Mouse (Mus musculus) forebrain, embryonic 10.5 days (tissue): ENCODE results near the gene Rnf39. TPM values are rescaled to one million over a fixed set of nuclear protein-coding genes. Genes with fewer than 3 reads are reported as not detected.

Experiments used
- DNase-seq: peaks from one replicate; pipeline ENCODE4 v3.0.0-alpha.2; 2017; ENCODE audit warnings: low spot score; ENCODE audit errors: extremely low spot score
- H3K27ac ChIP-seq: fragments of 300-500 bp; sonication (generic); 2 replicates; pipeline ENCODE4 v1.5.1; 2016; ENCODE audit warnings: mild to moderate bottlenecking
- H3K27me3 ChIP-seq: fragments of 300-500 bp; sonication (generic); 2 replicates; pipeline ENCODE4 v1.6.1; 2016; ENCODE audit warnings: mild to moderate bottlenecking; ENCODE audit not compliant: poor library complexity, severe bottlenecking
- H3K36me3 ChIP-seq: fragments of 300-500 bp; sonication (generic); replicated peaks from 2 replicates; pipeline ENCODE4 v1.6.1; 2016; ENCODE audit warnings: mild to moderate bottlenecking, moderate library complexity
- H3K4me1 ChIP-seq: fragments of 300-500 bp; sonication (generic); 2 replicates; pipeline ENCODE4 v1.6.1; 2016
- H3K4me3 ChIP-seq: fragments of 300-500 bp; sonication (generic); 2 replicates; pipeline ENCODE4 v1.5.1; 2016; ENCODE audit warnings: mild to moderate bottlenecking, moderate library complexity
- H3K9me3 ChIP-seq: fragments of 300-500 bp; sonication (generic); 2 replicates; pipeline ENCODE4 v1.6.1; 2016; ENCODE audit warnings: mild to moderate bottlenecking, moderate library complexity
- whole genome bisulfite sequencing: fragments of 180-500 bp; shearing (Covaris S2); methylation state at CpG from one replicate; pipeline ENCODE4 v1.1.7; 2016; 5-methylcytosine and 5-hydroxymethylcytosine counted together
- polyA plus RNA-seq: library from polyadenylated mRNA; unstranded; fragments of >200 nt; fragmentation: Nextera tagmentation; extraction: Ambion mirVana; gene quantifications from 2 replicates; pipeline ENCODE4 v1.2.1, GENCODE M21; 2016

Gene Rnf39
- polyA plus RNA-seq, 1 experiment from 2014 or later = 0.31 TPM

GRCm38 (mm10) chr17:36994528-36994927, 51.8 kb downstream of the Rnf39 start:
- DNase-seq = no peak
- H3K4me3 ChIP-seq = no peak overlapping the region
- H3K27me3 ChIP-seq = peaks cover 7% of the 10 kb centered on the region
- WGBS = 84% methylated on average over 2 of the region's 2 CpGs
- no peak overlapping the region for H3K27ac ChIP-seq
- H3K9me3 ChIP-seq = no peaks in the 10 kb centered on the region
- no peaks in the 10 kb centered on the region for H3K36me3 ChIP-seq
- no peaks in the 10 kb centered on the region for H3K4me1 ChIP-seq

DNA sequence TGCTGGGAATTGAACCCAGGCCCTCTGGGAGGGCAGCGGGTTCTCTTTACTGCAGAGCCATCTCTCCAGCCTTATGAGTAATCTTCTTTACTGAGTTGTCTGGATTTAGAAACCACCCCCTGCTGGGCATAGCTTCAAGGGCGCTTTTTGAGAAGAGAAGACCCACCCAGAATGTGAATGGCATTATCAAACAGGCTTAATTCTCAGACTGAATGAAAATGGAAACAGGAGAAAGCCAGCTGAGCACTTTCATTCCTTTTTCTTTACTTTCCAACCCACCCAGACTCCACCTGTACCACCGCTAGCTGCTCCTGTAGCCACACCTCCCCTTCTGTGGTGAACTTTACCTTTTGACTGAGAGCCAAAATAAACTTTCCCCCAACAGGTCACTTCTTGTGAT, 52.7 kb downstream of the Rnf39 start:
- Histone ChIP-seq H3K4me3 (no peak overlapping the region), H3K9me3 (no peaks in the 10 kb centered on the region), H3K27me3 (no peaks in the 10 kb centered on the region; the same call in 1 of the 2 replicates), H3K27ac (no peak overlapping the region), H3K4me1 (no peaks in the 10 kb centered on the region), H3K36me3 (no peaks in the 10 kb centered on the region)
- DNase-seq = no peak
- 47% methylated on average over 3 of the region's 3 CpGs for WGBS

DNA sequence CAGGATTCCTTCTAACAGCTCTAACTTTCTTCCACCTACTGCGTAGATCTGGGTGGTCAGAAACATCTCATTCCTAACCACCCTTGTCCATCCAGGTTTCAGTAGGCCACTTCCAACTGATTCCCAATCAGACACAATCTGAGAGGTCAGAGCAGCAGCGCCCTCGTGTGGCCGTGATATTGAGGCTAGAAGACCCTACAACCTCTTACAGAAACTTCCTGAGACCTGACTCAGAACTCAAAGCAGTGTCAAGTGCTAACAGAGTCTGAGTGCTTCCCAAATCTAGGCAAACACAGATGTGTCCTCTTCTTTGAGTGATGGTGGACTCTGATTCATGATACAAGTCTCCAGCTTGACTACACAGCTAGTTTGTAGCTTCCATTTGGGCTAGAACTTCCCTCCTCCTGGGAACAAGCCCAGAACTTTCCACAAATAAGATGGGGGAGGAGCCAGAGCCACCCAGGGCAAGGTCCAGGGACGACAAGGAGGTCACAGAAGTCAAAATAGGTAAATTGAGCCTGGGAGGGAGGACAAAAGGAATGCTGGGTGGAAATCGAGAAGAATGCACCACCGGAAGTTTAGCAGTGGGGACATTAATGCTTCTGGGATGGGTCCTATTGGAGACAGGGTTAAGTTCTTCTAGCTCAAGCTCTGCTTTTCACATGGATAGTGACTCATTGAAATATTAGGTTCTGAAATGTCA, 54.5 kb downstream of the Rnf39 start:
- peak; percentile 78 for DNase-seq
- no peak overlapping the region for H3K27ac ChIP-seq
- 32% methylated on average over 7 of the region's 7 CpGs for WGBS

More for the DNA sequence above, 54.5 kb downstream of the Rnf39 start:
- H3K27me3 ChIP-seq = no peaks in the 10 kb centered on the region
- H3K36me3 ChIP-seq = no peaks in the 10 kb centered on the region
- H3K4me3 ChIP-seq = no peak overlapping the region
- no peaks in the 10 kb centered on the region for H3K9me3 ChIP-seq
- H3K4me1 ChIP-seq = 0 out of 2 replicates have a peak, but pooled peaks cover 5% of the 10 kb centered on the region

Other genes starting within 250 kb of the Rnf39 start
- not detected in 2 replicates for gene H2-M10.5, start 170.0 kb upstream of the Rnf39 start, polyA plus RNA-seq
- gene H2-M10.6, start 130.7 kb upstream of the Rnf39 start, polyA plus RNA-seq = not detected in 2 replicates
- 42.8 and 44.3 TPM in 2 replicates for gene Trim26, start 105.8 kb upstream of the Rnf39 start, polyA plus RNA-seq
- 0.20 and 0.27 TPM in 2 replicates for gene Trim15, start 75.7 kb upstream of the Rnf39 start, polyA plus RNA-seq
- 6.1 and 9.8 TPM in 2 replicates for gene Trim10, start 73.3 kb upstream of the Rnf39 start, polyA plus RNA-seq
- not detected in 2 replicates for gene Trim40, start 52.8 kb upstream of the Rnf39 start, polyA plus RNA-seq
- not detected in 2 replicates for gene Trim31, start 44.8 kb upstream of the Rnf39 start, polyA plus RNA-seq
- 157 TPM in 2 replicates for gene Ppp1r11, start 8.8 kb downstream of the Rnf39 start, polyA plus RNA-seq
- 89.0 and 98.1 TPM in 2 replicates for gene Znrd1, start 15.6 kb downstream of the Rnf39 start, polyA plus RNA-seq
- 9.9 and 11.0 TPM in 2 replicates for gene Znrd1as, start 15.7 kb downstream of the Rnf39 start, polyA plus RNA-seq
- gene 2410137M14Rik, start 38.3 kb downstream of the Rnf39 start, polyA plus RNA-seq = not detected in 2 replicates
- gene H2-M5, start 46.6 kb downstream of the Rnf39 start, polyA plus RNA-seq = 0.74 and 0.94 TPM in 2 replicates
- gene Zfp57, start 58.2 kb downstream of the Rnf39 start, polyA plus RNA-seq = 78.5 and 81.0 TPM in 2 replicates
- gene Mog, start 80.5 kb downstream of the Rnf39 start, polyA plus RNA-seq = 0.16 and 0.30 TPM in 2 replicates
- gene Gabbr1, start 103.0 kb downstream of the Rnf39 start, polyA plus RNA-seq = 8.0 and 8.4 TPM in 2 replicates
- gene Olfr90, start 145.6 kb downstream of the Rnf39 start, polyA plus RNA-seq = not detected in 2 replicates
- gene Olfr91, start 155.4 kb downstream of the Rnf39 start, polyA plus RNA-seq = 0.15 TPM in 1 of 2 replicates, not detected in the other
- gene Olfr92, start 177.2 kb downstream of the Rnf39 start, polyA plus RNA-seq = not detected in 2 replicates
- not detected in 2 replicates for gene Olfr93, start 218.6 kb downstream of the Rnf39 start, polyA plus RNA-seq